In genomic region chr14:54706589-54707320, GRCm38 (mm10) we compare ENCODE assay signal across 15 mouse cellular contexts. TPM values are rescaled to one million over a fixed set of nuclear protein-coding genes. Genes with fewer than 3 reads are reported as not detected.
DNase-seq lines count a peak whose midpoint lies in the region; ATAC-seq lines count a peak whose summit lies in the region.
"Had no signal": no experiment of that assay in that cellular context is flagged by ENCODE, and none has a peak within 500 bp of the region (broad histone marks: within the 10 kb centered on the region; RNA-seq: fewer than 3 reads in every experiment).

No protein-coding gene starts in this region.

- 51% methylated on average over 17 of the region's 17 CpGs for WGBS in kidney, embryonic 15.5 days

- no peak overlapping the region for H3K4me3 ChIP-seq in kidney, embryonic 15.5 days (replicated peaks)

- no peaks in the 10 kb centered on the region for H3K9me3 ChIP-seq in kidney, embryonic 15.5 days (replicated peaks)

- 0 out of 2 replicates have a peak, but pooled peaks have one; percentile 42 for ATAC-seq in kidney, embryonic 15.5 days (replicated peaks; ENCODE audit: low FRiP score)
- peak; percentile 54 for ATAC-seq in megakaryocyte, adult 5-6 weeks (ENCODE audit: poor library complexity, severe bottlenecking)
- ATAC-seq in frontal cortex, adult (ENCODE audit: low TSS enrichment): no peak
- ATAC-seq: forebrain, embryonic 14.5 days had no signal

- no peaks in the 10 kb centered on the region for H3K36me3 ChIP-seq in kidney, embryonic 15.5 days

- no peak overlapping the region for H3K27ac ChIP-seq in kidney, embryonic 15.5 days

- peaks cover 10% of the 10 kb centered on the region; the same call in 1 of the 2 replicates for H3K4me1 ChIP-seq in kidney, embryonic 15.5 days

- DNase-seq in adrenal gland, adult 2 months: peak; percentile 16
- DNase-seq in adrenal gland, adult 18-20 months (ENCODE audit: low spot score in 2 of 2): no peak
- DNase-seq in kidney, adult 11 months: no peak
- peak; percentile 41 for DNase-seq in heart, postnatal 4 days
- DNase-seq in right cerebral cortex, postnatal 25 days: no peak
- DNase-seq: kidney, adult 2 months; lung, postnatal 4 days had no signal

- peaks cover 24% of the 10 kb centered on the region for H3K27me3 ChIP-seq in kidney, embryonic 15.5 days

- H3K9ac ChIP-seq in kidney, embryonic 15.5 days: no peak overlapping the region

- no peak overlapping the region for H3K4me2 ChIP-seq in kidney, embryonic 15.5 days

RNA-seq across cellular contexts. Expression of gene Cebpe, which starts 5.2 kb away (rescaled TPM):
- total RNA-seq in adrenal gland, adult 2 months (2021): not detected
- polyA plus RNA-seq in adrenal gland, adult 2 months (2012; rRNA removed): 0.18 and 0.52 TPM in 2 replicates
- total RNA-seq in adrenal gland, adult 18-20 months (2021): under 1 TPM in 1 of 2 experiments, not detected in 1; 0.23 TPM
- polyA plus RNA-seq in kidney, embryonic 15.5 days (2015; fragmentation: Nextera tagmentation; extraction: Ambion mirVana): 0.21 TPM in 1 of 2 replicates, not detected in the other
- total RNA-seq in heart, postnatal 4 days (2021): not detected
- 24.4 and 26.0 TPM in 2 replicates for total RNA-seq in megakaryocyte, adult 5-6 weeks (2015)
- 41.9 and 52.8 TPM in 2 replicates for total RNA-seq in megakaryocyte, adult 5-6 weeks (2017)
- total RNA-seq: ES-E14; gastrocnemius, postnatal 4 days; layer of hippocampus, adult 18-20 months; left cerebral cortex, postnatal 25 days had no signal
- polyA plus RNA-seq: forebrain, embryonic 14.5 days had no signal

RNA-seq across cellular contexts. Expression of gene Gm29776, which starts 8.1 kb away (rescaled TPM):
- not detected for total RNA-seq in adrenal gland, adult 2 months (2021)
- polyA plus RNA-seq in adrenal gland, adult 2 months (2012; rRNA removed): 0.07 and 0.08 TPM in 2 replicates
- total RNA-seq in adrenal gland, adult 18-20 months (2021): not detected
- 0.09 and 0.21 TPM in 2 replicates for polyA plus RNA-seq in kidney, embryonic 15.5 days (2015; fragmentation: Nextera tagmentation; extraction: Ambion mirVana)
- total RNA-seq in heart, postnatal 4 days (2021): under 1 TPM; 0.14 to 0.16 TPM
- 0.25 and 0.46 TPM in 2 replicates for total RNA-seq in megakaryocyte, adult 5-6 weeks (2015)
- total RNA-seq in megakaryocyte, adult 5-6 weeks (2017): not detected in 2 replicates
- total RNA-seq: layer of hippocampus, adult 18-20 months had no signal

RNA-seq across cellular contexts. Expression of gene Acin1, which starts 20.0 kb away (rescaled TPM):
- total RNA-seq in adrenal gland, adult 2 months (2021): 100 to 1,000 TPM; 120 to 177 TPM
- polyA plus RNA-seq in adrenal gland, adult 2 months (2012; rRNA removed): 93.0 and 109 TPM in 2 replicates
- 100 to 1,000 TPM; 162 to 171 TPM for total RNA-seq in adrenal gland, adult 18-20 months (2021)
- polyA plus RNA-seq in kidney, embryonic 15.5 days (2015; fragmentation: Nextera tagmentation; extraction: Ambion mirVana): 142 and 145 TPM in 2 replicates
- 100 to 1,000 TPM; 119 to 129 TPM for total RNA-seq in heart, postnatal 4 days (2021)
- total RNA-seq in megakaryocyte, adult 5-6 weeks (2015): 99.7 and 131 TPM in 2 replicates
- 173 and 223 TPM in 2 replicates for total RNA-seq in megakaryocyte, adult 5-6 weeks (2017)

RNA-seq across cellular contexts. Expression of gene 1700123O20Rik, which starts 20.7 kb away (rescaled TPM):
- 10 to 100 TPM; 39.8 to 41.7 TPM for total RNA-seq in adrenal gland, adult 2 months (2021)
- 52.7 and 81.0 TPM in 2 replicates for polyA plus RNA-seq in adrenal gland, adult 2 months (2012; rRNA removed)
- total RNA-seq in adrenal gland, adult 18-20 months (2021): 10 to 100 TPM; 43.5 to 43.7 TPM
- 85.9 and 88.7 TPM in 2 replicates for polyA plus RNA-seq in kidney, embryonic 15.5 days (2015; fragmentation: Nextera tagmentation; extraction: Ambion mirVana)
- 10 to 100 TPM; 19.3 to 20.9 TPM for total RNA-seq in heart, postnatal 4 days (2021)
- 57.9 and 59.1 TPM in 2 replicates for total RNA-seq in megakaryocyte, adult 5-6 weeks (2015)
- 34.3 and 34.8 TPM in 2 replicates for total RNA-seq in megakaryocyte, adult 5-6 weeks (2017)

Comparison
In these comparisons a context has a peak if more than half of its experiments do, and no peak if none do; other contexts are left out.
1. DNase-seq: peak in adrenal gland, adult 2 months (single experiment) and heart, postnatal 4 days (single experiment); none in adrenal gland, adult 18-20 months (0 of 2), kidney, adult 11 months (single experiment) and right cerebral cortex, postnatal 25 days (single experiment).
2. RNA of gene Cebpe, which starts 5.2 kb away (total RNA-seq): 24.4 to 52.8 TPM in megakaryocyte, adult 5-6 weeks; 0.23 TPM in adrenal gland, adult 18-20 months, not detected in adrenal gland, adult 2 months and not detected in heart, postnatal 4 days; every median in the first group is over 10 times any median in the second.